Mouse (Mus musculus) frontal cortex, adult 2 months (tissue): ENCODE data around the gene Fat4. TPM values are rescaled to one million over a fixed set of nuclear protein-coding genes. Genes with fewer than 3 reads are reported as not detected.
A peak's percentile ranks its signal among the peaks of the same experiment; 100 is the strongest.

Source experiments
- DNase-seq, 2 experiments: peaks; one replicate each; pipeline ENCODE4 v3.0.0; 2022; ENCODE audit warnings: low spot score in 1 of 2; ENCODE audit errors: extremely low spot score in 1 of 2
- polyA plus RNA-seq: library from polyadenylated mRNA; depleted of rRNA; stranded (reverse); fragments of >200 nt; gene quantifications from 2 replicates; pipeline ENCODE4 v1.2.3, GENCODE M21; 2012; rRNA removed

Gene Fat4
- polyA plus RNA-seq: 2.9 and 3.4 TPM in 2 replicates

- DNase-seq: no peak
Observed at GRCm38 (mm10) chr3:38886890-38887355, at the start of gene Fat4. Gene Fat4 (plus strand): TSS chr3:38886940.

- DNase-seq: no peak
Observed at GRCm38 (mm10) chr3:38839438-38839837, 47.3 kb upstream of the Fat4 start.

GRCm38 (mm10) chr3:38843000-38843538 is 43.7 kb upstream of the Fat4 start:
- no peak for DNase-seq

GRCm38 (mm10) chr3:38846602-38847382 is 39.9 kb upstream of the Fat4 start:
- no peak for DNase-seq

- no peak for DNase-seq
Observed at GRCm38 (mm10) chr3:38849077-38849476, 37.7 kb upstream of the Fat4 start.

- peak; percentile 20 to 87 for DNase-seq
Observed at GRCm38 (mm10) chr3:38849536-38849935, 37.2 kb upstream of the Fat4 start.

- DNase-seq: no peak
Observed at GRCm38 (mm10) chr3:38853650-38854049, 33.1 kb upstream of the Fat4 start.

GRCm38 (mm10) chr3:38860683-38861082 is 26.1 kb upstream of the Fat4 start:
- DNase-seq: no peak

GRCm38 (mm10) chr3:38871291-38871690 is 15.4 kb upstream of the Fat4 start:
- DNase-seq: no peak

GRCm38 (mm10) chr3:38875872-38876271 is 10.9 kb upstream of the Fat4 start:
- DNase-seq: no peak

- no peak for DNase-seq
Observed at GRCm38 (mm10) chr3:38876706-38877105, 10.0 kb upstream of the Fat4 start.

GRCm38 (mm10) chr3:38882778-38883177 is 4.0 kb upstream of the Fat4 start:
- peak; percentile 36 to 79 for DNase-seq

- DNase-seq: no peak
Observed at GRCm38 (mm10) chr3:38883676-38884075, 3.1 kb upstream of the Fat4 start.

GRCm38 (mm10) chr3:38884276-38884675 is 2.5 kb upstream of the Fat4 start:
- DNase-seq: peak; percentile 73 to 96

GRCm38 (mm10) chr3:38884919-38885418 is 1.8 kb upstream of the Fat4 start:
- no peak for DNase-seq

GRCm38 (mm10) chr3:38885481-38886001 is 1.2 kb upstream of the Fat4 start:
- DNase-seq: peak; percentile 38 to 65

- DNase-seq: no peak
Observed at GRCm38 (mm10) chr3:38886061-38886821, 499 bp upstream of the Fat4 start.

- DNase-seq: peak in 1 of 2 experiments; percentile 64
Observed at GRCm38 (mm10) chr3:38887381-38887991, 746 bp downstream of the Fat4 start.

- DNase-seq: peak; percentile 72 to 92
Observed at GRCm38 (mm10) chr3:38888111-38888510, 1.4 kb downstream of the Fat4 start.

- DNase-seq: no peak
Observed at GRCm38 (mm10) chr3:38892791-38893224, 6.1 kb downstream of the Fat4 start.
